Mouse (Mus musculus) olfactory bulb, adult 2 months (tissue): ENCODE measurements around the gene Ttll7.

ENCODE experiments used
- CTCF ChIP-seq: fragments of 200-500 bp; IDR thresholded peaks from 2 replicates; pipeline ENCODE4 v1.5.1; 2012; ENCODE audit warnings: low read depth, mild to moderate bottlenecking, low read length, moderate library complexity; ENCODE audit not compliant: insufficient read depth
- POLR2A ChIP-seq: fragments of 200-500 bp; IDR thresholded peaks from 2 replicates; pipeline ENCODE4 v1.6.1; 2012; ENCODE audit warnings: mild to moderate bottlenecking, low read depth, low read length, moderate library complexity; ENCODE audit not compliant: insufficient read depth

- TF ChIP-seq CTCF = no peak
- no peak for TF ChIP-seq POLR2A
Measured at GRCm38 (mm10) chr3:146962838-146963237, 110.7 kb downstream of the Ttll7 start.
